Mouse (Mus musculus): ENCODE data around the gene Msx1. TPM values are rescaled to one million over a fixed set of nuclear protein-coding genes. Genes with fewer than 3 reads are reported as not detected.
A peak's percentile ranks its signal among the peaks of the same experiment; 100 is the strongest.

Gene Msx1
- polyA plus RNA-seq, 1 experiment from 2014 or later = 212 TPM

DNA sequence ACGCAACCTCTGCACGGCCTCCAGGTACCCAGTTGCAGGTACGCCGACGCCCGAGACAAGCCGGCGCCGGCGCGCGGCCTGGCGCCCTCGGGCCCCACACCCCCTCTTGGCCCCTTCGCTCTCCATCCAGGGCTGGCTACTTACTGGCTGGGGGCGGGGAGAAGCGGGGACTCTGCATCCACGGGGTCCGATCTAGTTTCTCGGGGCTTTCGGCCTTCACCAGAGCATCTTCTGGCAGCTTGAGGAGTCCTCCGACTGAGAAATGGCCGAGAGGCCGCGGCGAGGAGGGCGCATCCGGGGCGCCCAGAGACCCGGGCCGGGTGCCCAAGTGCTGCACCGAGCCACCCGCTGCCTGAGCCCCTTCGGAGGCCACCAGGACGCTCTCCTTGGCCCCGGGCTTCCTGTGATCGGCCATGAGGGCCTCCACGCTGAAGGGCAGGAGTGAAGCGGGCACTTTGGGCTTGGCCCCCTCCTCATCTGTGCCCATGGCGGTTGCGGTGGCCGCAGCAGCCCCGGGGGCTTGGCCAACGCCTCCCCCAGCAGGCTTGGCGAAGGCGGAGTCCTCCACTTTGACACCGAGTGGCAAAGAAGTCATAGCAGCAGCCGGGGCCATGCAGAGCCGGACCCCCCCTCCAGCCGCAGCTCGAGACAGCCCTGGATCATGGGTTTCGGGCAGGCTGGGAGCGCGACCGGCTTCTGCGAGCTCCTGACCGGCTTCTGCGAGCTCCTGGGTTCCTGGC is 492 bp downstream of the Msx1 start:
- under 1% methylated on average over 58 of the region's 58 CpGs for WGBS
- Histone ChIP-seq H3K27ac (peak overlapping the region; percentile 90), H3K36me3 (peaks cover 8% of the 10 kb centered on the region), H3K4me1 (replicated peaks) (peaks cover 85% of the 10 kb centered on the region), H3K27me3 (ENCODE audit: insufficient read depth, poor library complexity, severe bottlenecking) (peaks cover 100% of the 10 kb centered on the region), H3K9me3 (no peaks in the 10 kb centered on the region), H3K4me3 (peak overlapping the region; percentile 71)
- peak; percentile 61 for DNase-seq (ENCODE audit: low spot score)

DNA sequence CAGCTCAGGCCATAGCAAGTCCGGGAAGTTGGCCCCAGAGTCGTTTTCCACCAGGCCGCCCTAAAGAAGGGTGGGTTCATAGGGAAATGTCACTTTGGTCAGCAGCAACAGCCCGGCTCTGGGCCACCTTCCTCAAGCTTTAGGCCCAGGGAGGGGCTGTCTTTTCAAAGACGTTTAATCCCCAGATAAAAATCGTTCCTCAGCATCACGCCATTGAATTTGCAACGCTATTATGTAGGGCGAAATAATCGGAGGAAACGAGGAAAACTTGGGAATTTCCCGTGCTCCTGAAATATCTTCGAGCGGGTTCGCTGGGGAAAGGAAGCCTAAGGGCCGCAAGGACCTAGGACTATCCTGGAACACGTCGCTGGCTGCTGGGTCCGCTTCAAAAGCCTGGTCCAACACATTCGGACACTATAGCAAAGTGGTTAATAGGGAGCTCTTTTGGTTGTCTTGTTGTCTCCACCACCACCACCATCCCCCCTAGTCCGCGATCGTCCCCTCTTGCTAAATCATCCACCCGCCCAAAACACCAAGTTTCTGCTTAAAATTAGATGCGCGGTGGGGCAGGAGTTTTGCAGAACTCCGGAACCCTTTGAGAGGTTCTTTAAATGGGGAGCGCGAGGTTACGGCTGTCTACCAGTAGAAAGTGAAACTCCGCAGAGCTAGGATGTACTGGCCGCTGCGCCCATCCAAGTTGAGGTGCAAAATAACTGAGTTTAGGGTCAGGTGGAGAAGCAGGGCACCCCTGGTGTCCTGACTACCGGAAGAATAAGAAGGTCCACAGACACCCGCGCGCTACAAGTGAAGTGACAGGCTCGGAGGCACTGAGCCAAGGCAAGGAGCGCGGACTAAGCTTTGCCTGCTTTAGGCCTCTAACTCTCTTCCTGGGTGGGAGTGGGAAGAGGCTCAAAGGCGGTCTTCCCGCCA is 1.3 kb downstream of the Msx1 start:
- Histone ChIP-seq H3K4me3 (peak overlapping the region; percentile 71), H3K27ac (peak overlapping the region; percentile 90), H3K4me1 (replicated peaks) (peaks cover 85% of the 10 kb centered on the region), H3K36me3 (peaks cover 8% of the 10 kb centered on the region), H3K27me3 (ENCODE audit: insufficient read depth, poor library complexity, severe bottlenecking) (peaks cover 100% of the 10 kb centered on the region), H3K9me3 (no peaks in the 10 kb centered on the region)
- WGBS = under 1% methylated on average over 42 of the region's 42 CpGs
- DNase-seq (ENCODE audit: low spot score) = peak; percentile 58

- H3K9me3 ChIP-seq = no peaks in the 10 kb centered on the region
- 4% methylated on average over 11 of the region's 11 CpGs for WGBS
- peak overlapping the region; percentile 71 for H3K4me3 ChIP-seq
- H3K27me3 ChIP-seq (ENCODE audit: insufficient read depth, poor library complexity, severe bottlenecking) = peaks cover 100% of the 10 kb centered on the region
- H3K27ac ChIP-seq = peak overlapping the region; percentile 90
- peaks cover 8% of the 10 kb centered on the region for H3K36me3 ChIP-seq
- DNase-seq (ENCODE audit: low spot score) = peak; percentile 41
- H3K4me1 ChIP-seq (replicated peaks) = peaks cover 85% of the 10 kb centered on the region
Measured at GRCm38 (mm10) chr5:37822116-37822707, 2.2 kb downstream of the Msx1 start.

DNA sequence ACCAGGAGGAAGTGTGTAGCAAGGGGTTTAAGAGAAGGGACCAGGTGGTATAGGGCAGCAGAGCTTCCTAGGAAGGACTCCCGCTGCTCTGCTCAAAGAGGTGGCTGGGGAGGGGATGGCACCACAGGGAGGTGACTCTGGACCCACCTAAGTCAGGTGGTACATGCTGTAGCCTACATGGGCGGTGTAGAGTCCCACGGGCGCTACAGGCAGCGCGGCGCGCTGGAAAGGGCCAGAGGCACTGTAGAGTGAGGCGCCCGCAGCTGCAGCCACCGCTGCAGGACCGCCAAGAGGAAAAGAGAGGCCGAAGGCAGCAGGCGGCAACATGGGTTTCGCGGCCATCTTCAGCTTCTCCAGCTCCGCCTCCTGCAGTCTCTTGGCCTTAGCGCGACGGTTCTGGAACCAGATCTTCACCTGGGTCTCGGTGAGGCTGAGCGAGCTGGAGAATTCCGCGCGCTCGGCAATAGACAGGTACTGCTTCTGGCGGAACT is 3.2 kb downstream of the Msx1 start:
- WGBS = 1% methylated on average over 27 of the region's 27 CpGs
- peak; percentile 66 for DNase-seq (ENCODE audit: low spot score)
- Histone ChIP-seq H3K4me3 (peak overlapping the region; percentile 71), H3K36me3 (peaks cover 8% of the 10 kb centered on the region), H3K9me3 (no peaks in the 10 kb centered on the region), H3K27ac (peak overlapping the region; percentile 73), H3K4me1 (replicated peaks) (peaks cover 82% of the 10 kb centered on the region), H3K27me3 (ENCODE audit: insufficient read depth, poor library complexity, severe bottlenecking) (peaks cover 100% of the 10 kb centered on the region)

DNA sequence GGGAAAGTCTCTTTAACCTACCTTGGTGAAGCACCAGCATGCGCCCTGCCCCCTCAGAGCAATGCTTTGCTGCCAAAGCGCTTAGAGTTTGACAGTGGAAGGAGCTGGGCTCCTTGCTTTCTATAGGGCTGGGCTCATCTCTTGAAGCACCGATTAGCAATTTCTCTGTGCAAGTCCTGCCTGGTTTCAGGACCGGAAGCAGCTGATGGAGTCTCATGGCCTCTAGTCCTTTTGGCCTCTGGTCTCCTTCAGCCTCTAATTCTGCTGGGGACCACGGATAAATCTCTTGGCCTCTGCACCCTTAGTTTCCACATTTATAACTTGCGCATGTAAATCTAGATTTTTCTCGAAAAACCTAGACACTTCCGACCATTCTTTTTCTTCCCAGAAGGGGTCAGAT is 3.7 kb downstream of the Msx1 start:
- DNase-seq (ENCODE audit: low spot score) = peak; percentile 39
- H3K4me3 ChIP-seq = peak overlapping the region; percentile 71
- no peaks in the 10 kb centered on the region for H3K9me3 ChIP-seq
- H3K27ac ChIP-seq = peak overlapping the region; percentile 73; the same call in 1 of the 2 replicates
- H3K36me3 ChIP-seq = peaks cover 8% of the 10 kb centered on the region
- 14% methylated on average over 8 of the region's 8 CpGs for WGBS
- peaks cover 77% of the 10 kb centered on the region for H3K4me1 ChIP-seq (replicated peaks)
- peaks cover 100% of the 10 kb centered on the region for H3K27me3 ChIP-seq (ENCODE audit: insufficient read depth, poor library complexity, severe bottlenecking)

DNA sequence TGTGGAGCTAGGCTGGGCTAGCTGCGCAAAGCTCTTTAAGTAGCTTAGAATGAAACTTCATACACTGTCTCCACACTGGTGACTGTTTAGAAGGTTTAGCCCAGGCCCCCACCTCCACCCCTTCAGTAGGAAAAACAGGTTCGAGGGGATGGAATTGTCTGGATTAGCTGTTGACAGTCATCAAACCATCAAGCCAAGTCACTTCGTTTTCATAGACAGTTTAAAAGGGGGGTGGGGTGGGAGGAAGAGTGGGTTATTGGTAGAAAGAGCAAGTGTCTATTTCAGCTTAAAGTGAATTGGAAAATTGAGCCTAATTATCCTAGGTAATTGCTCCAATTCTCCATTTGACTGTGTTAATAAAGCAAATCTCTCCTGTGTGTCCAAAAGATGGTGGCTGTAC is 4.4 kb downstream of the Msx1 start:
- WGBS = 5% methylated on average over 3 of the region's 3 CpGs
- DNase-seq (ENCODE audit: low spot score) = peak; percentile 21
- no peak overlapping the region for H3K27ac ChIP-seq
- peak overlapping the region; percentile 71 for H3K4me3 ChIP-seq
- H3K27me3 ChIP-seq (ENCODE audit: insufficient read depth, poor library complexity, severe bottlenecking) = peaks cover 100% of the 10 kb centered on the region
- H3K9me3 ChIP-seq = no peaks in the 10 kb centered on the region
- peaks cover 8% of the 10 kb centered on the region for H3K36me3 ChIP-seq
- H3K4me1 ChIP-seq (replicated peaks) = peaks cover 70% of the 10 kb centered on the region

DNA sequence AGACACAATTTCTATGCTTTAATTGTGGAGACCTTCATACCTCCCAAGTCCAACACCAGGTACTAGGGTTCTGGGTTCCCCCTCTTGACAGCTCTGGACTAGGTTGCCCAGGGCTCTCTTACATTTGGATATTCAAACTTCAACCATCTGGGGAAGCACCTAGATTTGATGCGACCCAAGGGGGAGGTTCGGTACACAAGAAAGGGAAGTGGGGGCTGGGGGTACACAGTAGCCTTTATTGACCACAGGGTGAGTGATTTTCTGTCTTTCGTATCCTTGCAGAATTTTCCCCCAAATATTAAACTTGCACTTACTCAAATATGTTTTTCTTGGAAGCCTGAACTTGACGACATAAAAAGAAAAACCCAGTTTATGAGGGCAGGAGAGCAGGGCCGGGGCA is 4.8 kb downstream of the Msx1 start:
- Histone ChIP-seq H3K4me3 (peak overlapping the region; percentile 71), H3K27me3 (ENCODE audit: insufficient read depth, poor library complexity, severe bottlenecking) (peaks cover 100% of the 10 kb centered on the region), H3K9me3 (no peaks in the 10 kb centered on the region), H3K36me3 (peaks cover 8% of the 10 kb centered on the region), H3K27ac (no peak overlapping the region), H3K4me1 (replicated peaks) (peaks cover 66% of the 10 kb centered on the region)
- DNase-seq (ENCODE audit: low spot score) = no peak
- WGBS = 9% methylated on average over 5 of the region's 5 CpGs

GRCm38 (mm10) chr5:37818533-37819215 is 5.7 kb downstream of the Msx1 start:
- WGBS = 2% methylated on average over 25 of the region's 25 CpGs

DNA sequence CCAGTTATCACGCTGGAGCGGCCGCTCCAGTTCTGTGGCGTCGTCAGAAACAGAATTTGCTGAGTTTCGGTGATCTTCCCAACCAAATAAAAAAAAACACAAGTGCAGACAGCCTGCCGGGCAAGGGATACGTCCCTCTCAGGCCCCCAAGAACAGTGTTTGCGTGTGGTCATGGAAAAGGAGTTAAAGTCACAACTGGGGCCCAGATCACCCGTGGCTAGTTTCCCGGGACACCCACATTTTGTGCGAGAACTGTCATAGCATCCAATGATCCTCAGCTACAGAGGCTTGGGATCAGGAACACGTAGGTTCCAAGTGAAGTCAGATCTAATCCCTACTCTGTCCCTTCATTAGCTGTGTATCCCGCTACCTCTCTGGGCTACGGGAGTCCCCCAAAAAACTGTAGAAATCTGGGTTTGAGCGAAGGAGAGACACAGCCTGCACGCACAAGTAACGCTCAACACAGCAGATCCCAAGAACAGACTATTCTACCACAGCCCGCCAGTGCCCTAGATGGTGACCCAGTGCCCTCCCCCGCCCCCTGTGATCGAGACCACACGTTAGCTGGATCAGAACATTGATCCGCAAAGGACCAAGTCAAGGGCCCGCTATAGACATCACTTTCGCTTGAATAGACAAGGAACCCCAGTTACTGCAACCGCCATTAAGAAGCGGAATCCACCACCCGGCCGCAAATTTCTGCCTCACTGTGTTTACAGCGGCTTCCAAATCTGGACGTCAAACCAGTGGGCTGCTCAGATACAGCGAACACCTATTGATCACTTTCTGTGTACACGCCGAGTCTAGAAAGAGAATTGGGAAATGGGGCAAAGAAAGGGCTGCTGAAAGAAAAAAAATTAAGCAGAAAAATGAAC is 6.5 kb downstream of the Msx1 start:
- Histone ChIP-seq H3K4me3 (peak overlapping the region; percentile 39), H3K27ac (peak overlapping the region; percentile 75), H3K4me1 (replicated peaks) (peaks cover 49% of the 10 kb centered on the region), H3K27me3 (ENCODE audit: insufficient read depth, poor library complexity, severe bottlenecking) (peaks cover 100% of the 10 kb centered on the region), H3K36me3 (peaks cover 8% of the 10 kb centered on the region), H3K9me3 (no peaks in the 10 kb centered on the region)
- no peak for DNase-seq (ENCODE audit: low spot score)
- 3% methylated on average over 34 of the region's 34 CpGs for WGBS

More at GRCm38 (mm10) chr5:37818533-37819215, 5.7 kb downstream of the Msx1 start:
- Histone ChIP-seq H3K27me3 (ENCODE audit: insufficient read depth, poor library complexity, severe bottlenecking) (peaks cover 100% of the 10 kb centered on the region), H3K36me3 (peaks cover 8% of the 10 kb centered on the region), H3K4me1 (replicated peaks) (peaks cover 57% of the 10 kb centered on the region), H3K9me3 (no peaks in the 10 kb centered on the region), H3K27ac (no peak overlapping the region), H3K4me3 (peak overlapping the region; percentile 31)
- DNase-seq (ENCODE audit: low spot score) = peak; percentile 57

- Histone ChIP-seq H3K36me3 (peaks cover 8% of the 10 kb centered on the region), H3K27me3 (ENCODE audit: insufficient read depth, poor library complexity, severe bottlenecking) (peaks cover 93% of the 10 kb centered on the region), H3K27ac (peak overlapping the region; percentile 75), H3K9me3 (no peaks in the 10 kb centered on the region), H3K4me1 (replicated peaks) (peaks cover 44% of the 10 kb centered on the region), H3K4me3 (peak overlapping the region; percentile 39)
- peak; percentile 82 for DNase-seq (ENCODE audit: low spot score)
- under 1% methylated on average over 46 of the region's 46 CpGs for WGBS
Measured at GRCm38 (mm10) chr5:37816907-37817657, 7.3 kb downstream of the Msx1 start.

DNA sequence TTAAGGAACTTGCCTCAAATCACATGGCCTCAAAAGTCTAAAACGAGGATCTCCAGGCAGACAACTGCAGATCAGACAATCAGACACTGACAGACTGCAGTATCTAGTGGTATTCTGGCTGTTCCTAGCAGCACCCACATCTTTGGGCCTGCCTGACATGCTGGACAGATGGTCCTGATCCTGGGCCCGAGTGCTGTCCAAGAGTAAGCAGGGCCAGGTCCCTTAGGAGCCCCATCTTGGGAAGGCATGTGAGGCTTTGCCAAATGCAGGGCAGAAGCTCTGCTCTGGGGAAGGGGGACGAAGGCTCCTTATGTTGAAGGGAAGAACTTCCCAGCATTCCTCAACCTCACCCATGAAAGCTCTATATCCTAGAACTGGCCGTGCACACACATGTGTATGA is 8.5 kb downstream of the Msx1 start:
- peaks cover 32% of the 10 kb centered on the region for H3K4me1 ChIP-seq (replicated peaks)
- no peak for DNase-seq (ENCODE audit: low spot score)
- no peak overlapping the region for H3K4me3 ChIP-seq
- H3K9me3 ChIP-seq = no peaks in the 10 kb centered on the region
- WGBS = 86% methylated on average over 4 of the region's 4 CpGs
- H3K36me3 ChIP-seq = peaks cover 3% of the 10 kb centered on the region; the same call in 1 of the 2 replicates
- H3K27ac ChIP-seq = no peak overlapping the region
- peaks cover 84% of the 10 kb centered on the region for H3K27me3 ChIP-seq (ENCODE audit: insufficient read depth, poor library complexity, severe bottlenecking)
